Mouse (Mus musculus) stomach, postnatal 0 days (tissue): ENCODE data around the gene Igf2r. TPM values are rescaled to one million over a fixed set of nuclear protein-coding genes. Genes with fewer than 3 reads are reported as not detected.
A peak's percentile ranks its signal among the peaks of the same experiment; 100 is the strongest.

ENCODE experiments used
- ATAC-seq: fragments of 200-750 bp; cut with Nextera tagmentation; 2 replicates; pipeline ENCODE4 v1.8.0; 2017; ENCODE audit not compliant: low FRiP score, low TSS enrichment
- DNase-seq: peaks from one replicate; pipeline ENCODE4 v3.0.0-alpha.2; 2016; ENCODE audit warnings: low spot score
- H3K27ac ChIP-seq: fragments of 300-500 bp; sonication (generic); replicated peaks from 2 replicates; pipeline ENCODE4 v1.5.1; 2014; ENCODE audit warnings: mild to moderate bottlenecking, control low read depth
- H3K27me3 ChIP-seq: fragments of 300-500 bp; sonication (generic); 2 replicates; pipeline ENCODE4 v1.6.1; 2014; ENCODE audit warnings: low read length; ENCODE audit not compliant: control insufficient read depth, insufficient read depth
- H3K36me3 ChIP-seq: fragments of 300-500 bp; sonication (generic); 2 replicates; pipeline ENCODE4 v1.6.1; 2014; ENCODE audit warnings: low read length, mixed read lengths; ENCODE audit not compliant: control insufficient read depth, insufficient read depth
- H3K4me1 ChIP-seq: fragments of 300-500 bp; sonication (generic); replicated peaks from 2 replicates; pipeline ENCODE4 v1.6.1; 2014; ENCODE audit warnings: antibody characterized with exemption; ENCODE audit not compliant: control insufficient read depth, insufficient read depth
- H3K4me2 ChIP-seq: fragments of 300-500 bp; sonication (generic); replicated peaks from 2 replicates; pipeline ENCODE4 v1.6.1; 2014; ENCODE audit warnings: low read depth, mild to moderate bottlenecking, control low read depth, moderate library complexity
- H3K4me3 ChIP-seq: fragments of 300-500 bp; sonication (generic); 2 replicates; pipeline ENCODE4 v1.5.1; 2014; ENCODE audit warnings: low read depth, low read length, control low read depth
- H3K9ac ChIP-seq: fragments of 300-500 bp; sonication (generic); 2 replicates; pipeline ENCODE4 v1.6.1; 2014; ENCODE audit warnings: mild to moderate bottlenecking, low read length, control low read depth, mixed read lengths
- H3K9me3 ChIP-seq: fragments of 300-500 bp; sonication (generic); 2 replicates; pipeline ENCODE4 v1.6.1; 2016; ENCODE audit warnings: low read length; ENCODE audit not compliant: control insufficient read depth
- CTCF ChIP-seq: IDR thresholded peaks from 2 replicates; pipeline ENCODE4 v1.5.1; 2016; ENCODE audit warnings: antibody characterized with exemption, low read depth, mild to moderate bottlenecking, moderate library complexity
- EP300 ChIP-seq: optimal IDR thresholded peaks from 2 replicates; pipeline ENCODE3; 2016; ENCODE audit warnings: antibody characterized with exemption
- whole genome bisulfite sequencing: fragments of 180-500 bp; shearing (Covaris S2); extraction: QIAGEN DNeasy Blood & Tissue Kit; methylation state at CpG from one replicate; pipeline ENCODE4 v1.1.7; 2014; 5-methylcytosine and 5-hydroxymethylcytosine counted together
- polyA plus RNA-seq: library from polyadenylated mRNA; unstranded; fragments of >200 nt; fragmentation: Nextera tagmentation; extraction: Ambion mirVana; gene quantifications from 2 replicates; pipeline ENCODE4 v1.2.1, GENCODE M21; 2015

The Igf2r gene
- polyA plus RNA-seq, 1 experiment from 2014 or later = 9.6 TPM

DNA sequence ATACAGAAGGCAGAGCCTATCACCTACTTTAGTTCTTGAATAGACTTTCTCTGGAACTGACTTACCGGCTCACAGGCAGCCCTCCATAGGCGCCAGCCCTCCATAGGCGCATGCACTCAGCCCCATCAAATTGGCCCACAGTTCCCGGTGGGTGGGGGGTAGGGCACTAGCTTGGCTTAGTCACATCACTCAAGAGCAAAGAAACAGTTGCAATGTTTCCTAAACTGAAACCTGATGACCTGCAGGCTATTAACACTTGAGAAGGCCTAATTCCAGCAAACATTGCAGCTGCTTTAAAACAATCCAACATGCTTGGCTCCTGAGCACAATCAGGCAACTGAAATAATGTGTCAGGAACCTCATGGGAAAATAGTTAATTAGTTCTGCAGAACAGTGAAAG lies 18.2 kb downstream of the Igf2r start:
- H3K4me1 ChIP-seq = peaks cover 38% of the 10 kb centered on the region
- no peak overlapping the region for H3K9ac ChIP-seq
- no peak for DNase-seq

GRCm38 (mm10) chr17:12750591-12751170 lies 18.8 kb downstream of the Igf2r start:
- H3K36me3 ChIP-seq = no peaks in the 10 kb centered on the region
- H3K4me1 ChIP-seq = peaks cover 34% of the 10 kb centered on the region
- no peak overlapping the region for H3K4me3 ChIP-seq
- no peak for TF ChIP-seq EP300
- no peak for TF ChIP-seq CTCF
- no peaks in the 10 kb centered on the region for H3K27me3 ChIP-seq
- DNase-seq (no peak), ATAC-seq (no peak)
- 27% methylated on average over 9 of the region's 9 CpGs for whole genome bisulfite sequencing
- H3K4me2 ChIP-seq = peak overlapping the region; percentile 36
- peak overlapping the region; percentile 93 for H3K27ac ChIP-seq
- peak overlapping the region; percentile 27; the same call in 1 of the 2 replicates for H3K9ac ChIP-seq
- H3K9me3 ChIP-seq = no peaks in the 10 kb centered on the region

More for the DNA sequence above, 18.2 kb downstream of the Igf2r start:
- H3K27ac ChIP-seq = peak overlapping the region; percentile 93
- H3K9me3 ChIP-seq = no peaks in the 10 kb centered on the region
- H3K27me3 ChIP-seq = no peaks in the 10 kb centered on the region
- TF ChIP-seq EP300 = no peak
- no peak for TF ChIP-seq CTCF
- H3K4me3 ChIP-seq = no peak overlapping the region
- WGBS = 36% methylated on average over 4 of the region's 4 CpGs
- no peak for ATAC-seq
- no peaks in the 10 kb centered on the region for H3K36me3 ChIP-seq
- 0 out of 2 replicates have a peak overlapping the region, but pooled peaks have one; percentile 14 for H3K4me2 ChIP-seq

DNA sequence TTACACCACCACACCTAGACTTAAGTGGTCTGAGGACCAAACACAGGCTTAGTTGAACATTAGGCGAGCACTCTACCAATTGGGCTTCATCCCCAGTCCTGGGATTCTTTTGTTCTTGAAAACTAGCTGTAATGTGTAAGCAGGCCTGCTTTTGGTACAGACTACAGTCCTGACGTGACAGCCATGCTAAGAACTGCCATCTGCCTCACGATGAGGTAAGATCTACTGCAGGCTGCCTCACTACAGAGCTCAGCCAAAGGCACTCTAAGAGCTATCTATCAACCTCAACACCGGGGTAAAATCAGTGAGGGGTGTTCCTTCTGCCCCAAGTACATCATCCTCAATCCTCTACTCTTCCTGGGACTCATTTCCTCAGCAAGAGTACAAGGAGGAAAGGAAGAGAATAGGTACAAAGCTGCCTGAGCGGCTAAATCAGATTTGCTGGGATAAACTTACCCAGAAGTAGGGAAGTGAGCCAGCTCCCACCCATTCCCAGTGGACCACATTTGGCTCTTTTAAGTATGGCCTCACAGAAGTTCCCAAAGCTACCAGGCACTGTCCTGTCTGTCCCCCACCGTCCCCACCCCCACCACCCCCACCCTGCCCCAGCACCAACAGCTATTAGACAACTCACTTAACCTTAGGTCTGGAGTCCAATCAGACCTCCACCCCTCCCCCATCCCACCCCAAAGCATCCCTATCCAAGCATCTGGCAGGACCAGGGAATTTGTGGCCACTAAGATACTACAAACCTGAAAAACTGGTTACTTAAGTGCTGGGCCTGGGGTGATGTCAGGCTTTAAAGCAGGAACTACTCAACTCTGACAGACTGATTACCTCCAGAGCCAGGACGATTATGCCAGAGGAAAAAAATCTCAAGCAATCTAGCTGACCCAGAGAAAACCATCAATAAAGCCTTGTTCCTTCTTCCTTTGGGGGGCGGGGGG lies 19.8 kb downstream of the Igf2r start:
- no peaks in the 10 kb centered on the region; the same call in 1 of the 2 replicates for H3K36me3 ChIP-seq
- no peaks in the 10 kb centered on the region for H3K27me3 ChIP-seq
- 18% methylated on average over 7 of the region's 8 CpGs for WGBS
- H3K4me3 ChIP-seq = no peak overlapping the region
- DNase-seq (peak; percentile 69), ATAC-seq (peak; percentile 83)
- H3K9ac ChIP-seq = no peak overlapping the region
- no peaks in the 10 kb centered on the region for H3K9me3 ChIP-seq
- H3K4me2 ChIP-seq = peak overlapping the region; percentile 36
- TF ChIP-seq CTCF = no peak
- TF ChIP-seq EP300 = no peak
- peak overlapping the region; percentile 93 for H3K27ac ChIP-seq
- H3K4me1 ChIP-seq = peaks cover 31% of the 10 kb centered on the region

GRCm38 (mm10) chr17:12745761-12746160 lies 23.7 kb downstream of the Igf2r start:
- Histone ChIP-seq H3K27ac (no peak overlapping the region), H3K4me3 (no peak overlapping the region), H3K9ac (no peak overlapping the region), H3K9me3 (no peaks in the 10 kb centered on the region), H3K4me1 (peaks cover 15% of the 10 kb centered on the region), H3K27me3 (no peaks in the 10 kb centered on the region), H3K36me3 (peaks cover 3% of the 10 kb centered on the region), H3K4me2 (no peak overlapping the region)
- ATAC-seq (no peak), DNase-seq (no peak)
- 59% methylated on average over 4 of the region's 4 CpGs for WGBS
- TF ChIP-seq CTCF (no peak), EP300 (no peak)

GRCm38 (mm10) chr17:12744071-12744470 lies 25.4 kb downstream of the Igf2r start:
- H3K4me1 ChIP-seq = peaks cover 3% of the 10 kb centered on the region
- no peaks in the 10 kb centered on the region for H3K9me3 ChIP-seq
- H3K9ac ChIP-seq = no peak overlapping the region
- WGBS = 52% methylated on average over 1 of the region's 1 CpGs
- DNase-seq (no peak), ATAC-seq (no peak)
- H3K27ac ChIP-seq = no peak overlapping the region
- H3K27me3 ChIP-seq = no peaks in the 10 kb centered on the region
- H3K36me3 ChIP-seq = peaks cover 3% of the 10 kb centered on the region
- no peak overlapping the region for H3K4me2 ChIP-seq
- no peak overlapping the region for H3K4me3 ChIP-seq
- TF ChIP-seq EP300 = no peak
- no peak for TF ChIP-seq CTCF
